Mouse (Mus musculus) gastrocnemius, adult 18-20 months (tissue): ENCODE data around the gene Edc4. TPM values are rescaled to one million over a fixed set of nuclear protein-coding genes. Genes with fewer than 3 reads are reported as not detected.

ENCODE experiments used
- DNase-seq: peaks from one replicate; pipeline ENCODE4 v3.0.0; 2021; ENCODE audit warnings: low spot score
- total RNA-seq, 2 experiments: library from RNA; stranded (reverse); gene quantifications; 2 replicates each; pipeline ENCODE4 v1.2.3; 2021

The Edc4 gene
- total RNA-seq, 2 experiments from 2014 or later, result 19.7 to 20.6 TPM

- DNase-seq, result no peak
These were observed 14.2 kb upstream of the Edc4 start for GRCm38 (mm10) chr8:105866364-105867029.

DNA sequence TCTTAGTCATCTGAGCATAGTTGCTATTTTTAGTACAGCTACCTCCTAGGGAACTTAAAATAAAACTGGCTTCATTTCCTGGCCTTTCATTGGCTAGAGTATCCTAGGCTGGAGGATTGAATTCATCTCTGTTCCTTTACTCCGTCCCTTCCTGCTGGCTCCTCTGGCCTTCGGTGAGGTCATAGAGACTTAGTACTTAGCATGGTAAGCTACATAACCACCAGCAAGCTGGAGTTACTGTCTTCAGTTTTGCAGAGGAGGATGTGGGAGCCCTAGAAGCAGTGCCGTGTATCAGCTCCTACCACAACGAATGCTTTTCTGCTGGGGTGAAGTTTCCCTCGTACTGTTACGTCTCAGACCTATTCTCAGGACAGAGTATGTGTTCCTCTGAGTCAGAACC lies 6.4 kb upstream of the Edc4 start:
- peak; percentile 69 for DNase-seq

GRCm38 (mm10) chr8:105889756-105890465 lies 9.2 kb downstream of the Edc4 start:
- DNase-seq, result no peak

DNA sequence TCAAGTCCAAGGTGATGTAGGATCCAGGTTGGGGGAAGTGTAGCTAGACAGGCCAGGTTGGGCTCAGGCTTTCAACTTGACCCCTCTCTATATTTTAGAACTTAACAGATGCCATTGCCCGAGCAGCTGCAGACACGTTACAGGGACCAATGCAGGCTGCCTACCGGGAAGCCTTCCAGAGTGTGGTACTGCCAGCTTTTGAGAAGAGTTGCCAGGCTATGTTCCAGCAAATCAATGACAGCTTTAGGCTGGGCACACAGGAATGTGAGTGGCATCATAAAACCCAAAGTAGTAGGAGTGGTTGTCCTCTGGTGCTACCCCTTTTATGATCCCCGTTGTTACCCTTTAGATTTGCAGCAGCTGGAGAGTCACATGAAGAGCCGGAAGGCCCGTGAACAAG lies 10.2 kb downstream of the Edc4 start:
- peak; percentile 67 for DNase-seq

DNA sequence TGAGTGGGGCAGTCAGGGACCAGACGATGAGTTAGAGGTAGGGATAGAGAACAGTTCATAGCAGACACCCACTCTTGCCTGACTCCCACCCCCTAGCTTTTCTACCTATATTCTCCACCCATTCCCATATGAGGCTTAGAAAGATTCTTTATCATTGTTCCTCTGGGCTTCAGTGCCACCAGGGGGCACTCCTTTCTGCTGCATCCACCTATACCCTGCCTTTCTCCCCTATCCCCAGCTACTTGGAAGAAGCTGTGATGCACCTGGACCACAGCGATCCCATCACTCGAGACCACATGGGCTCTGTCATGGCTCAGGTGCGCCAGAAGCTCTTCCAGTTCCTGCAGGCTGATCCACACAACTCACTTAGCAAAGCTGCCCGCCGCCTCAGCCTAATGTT lies 11.8 kb downstream of the Edc4 start:
- DNase-seq, result no peak

DNA sequence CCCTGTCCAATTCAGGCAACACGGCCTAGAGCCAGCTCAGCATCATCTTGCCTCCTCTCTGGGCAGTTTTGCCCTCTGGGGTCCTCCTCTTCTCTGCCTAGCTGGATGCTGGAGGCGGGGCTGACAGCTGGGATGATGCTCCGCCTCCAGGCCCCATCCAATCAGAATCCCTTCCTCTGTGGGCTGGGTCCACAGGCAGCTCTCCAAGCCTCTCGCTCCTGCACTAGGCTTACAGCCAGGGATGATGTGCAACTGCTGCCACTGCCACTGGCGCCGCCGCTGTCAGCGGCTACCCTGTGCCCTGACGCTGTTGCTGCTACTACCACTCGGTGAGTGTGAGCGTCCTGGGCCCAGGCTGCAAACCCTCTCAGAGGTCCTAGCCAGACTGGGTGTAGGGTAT lies 12.7 kb downstream of the Edc4 start, which contains the start of gene Nrn1l:
Gene Nrn1l (plus strand): TSS at position 229 of the 400 bp plus-strand sequence.
- DNase-seq, result peak; percentile 65

DNA sequence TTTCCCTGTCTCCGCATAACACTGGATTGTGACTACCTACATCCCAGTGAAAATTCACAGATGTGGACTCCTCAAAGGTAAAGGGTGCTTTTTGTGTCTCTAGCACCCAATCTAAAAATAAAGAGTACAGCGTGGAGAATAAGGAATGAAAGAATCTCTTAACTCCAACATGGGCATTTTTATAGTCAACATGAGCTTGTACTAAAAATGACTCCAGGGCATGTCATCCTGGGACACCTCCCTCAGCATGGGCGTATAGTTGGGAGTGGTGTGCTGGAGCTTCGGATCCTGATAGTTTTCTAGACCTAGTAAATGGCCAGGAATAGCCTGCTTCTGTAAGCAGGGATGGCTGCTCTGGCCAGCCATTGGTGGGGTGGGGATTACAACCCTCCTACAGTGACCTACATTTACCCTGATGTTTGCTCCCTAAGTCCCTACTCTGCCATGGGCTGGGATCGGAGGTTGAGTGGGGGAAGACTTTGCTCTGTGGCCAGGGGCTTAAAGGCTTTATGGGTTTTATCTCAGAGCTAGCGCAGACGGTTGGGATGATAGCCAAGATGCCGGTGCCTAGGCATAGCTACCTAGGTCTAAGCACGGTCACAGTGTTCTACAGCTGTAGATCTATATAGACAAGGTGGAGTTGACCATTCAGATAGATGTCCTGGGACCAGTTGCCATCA lies 17.3 kb downstream of the Edc4 start:
- no peak for DNase-seq

DNA sequence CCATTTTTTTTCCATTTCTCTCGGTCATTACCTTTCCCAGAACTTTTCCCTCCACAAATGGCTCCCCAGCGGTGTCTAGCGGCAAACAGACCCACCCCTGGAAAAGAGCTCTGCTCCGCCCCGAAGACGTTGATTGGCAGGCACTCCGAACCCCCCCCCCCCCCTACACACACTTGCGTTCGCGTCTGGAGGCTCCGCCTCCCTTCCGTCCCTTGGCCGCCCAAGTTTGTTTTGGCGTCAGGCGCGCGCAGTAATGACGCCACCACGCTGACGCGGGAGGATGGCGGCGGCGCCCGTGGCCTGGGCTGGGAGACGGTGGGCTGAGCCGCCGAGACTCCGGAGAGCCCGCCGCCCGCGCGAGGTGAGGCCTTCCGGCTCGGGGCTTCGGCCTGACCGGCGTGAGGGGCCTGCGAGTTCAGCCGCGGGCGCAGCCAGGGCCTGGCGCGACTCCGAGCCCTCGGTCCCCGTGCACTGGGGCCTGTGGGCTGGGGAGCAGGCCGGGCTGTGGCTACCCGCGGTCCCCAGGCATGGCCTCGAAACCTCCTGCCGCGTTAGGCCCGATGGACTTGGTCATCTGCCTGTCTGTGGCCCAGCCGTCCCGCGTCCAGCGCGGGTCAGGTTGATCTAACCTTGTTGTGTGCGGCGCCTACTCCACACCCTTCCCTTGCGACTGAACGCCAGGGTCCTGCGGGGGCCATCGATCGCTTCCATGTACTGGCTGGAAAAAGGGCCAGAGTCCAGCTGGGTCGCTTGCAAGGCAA lies 19.7 kb downstream of the Edc4 start, which contains the start of gene Pskh1:
Gene Pskh1 (plus strand): TSS at position 262 of the 761 bp plus-strand sequence.
- DNase-seq, result peak; percentile 91

DNA sequence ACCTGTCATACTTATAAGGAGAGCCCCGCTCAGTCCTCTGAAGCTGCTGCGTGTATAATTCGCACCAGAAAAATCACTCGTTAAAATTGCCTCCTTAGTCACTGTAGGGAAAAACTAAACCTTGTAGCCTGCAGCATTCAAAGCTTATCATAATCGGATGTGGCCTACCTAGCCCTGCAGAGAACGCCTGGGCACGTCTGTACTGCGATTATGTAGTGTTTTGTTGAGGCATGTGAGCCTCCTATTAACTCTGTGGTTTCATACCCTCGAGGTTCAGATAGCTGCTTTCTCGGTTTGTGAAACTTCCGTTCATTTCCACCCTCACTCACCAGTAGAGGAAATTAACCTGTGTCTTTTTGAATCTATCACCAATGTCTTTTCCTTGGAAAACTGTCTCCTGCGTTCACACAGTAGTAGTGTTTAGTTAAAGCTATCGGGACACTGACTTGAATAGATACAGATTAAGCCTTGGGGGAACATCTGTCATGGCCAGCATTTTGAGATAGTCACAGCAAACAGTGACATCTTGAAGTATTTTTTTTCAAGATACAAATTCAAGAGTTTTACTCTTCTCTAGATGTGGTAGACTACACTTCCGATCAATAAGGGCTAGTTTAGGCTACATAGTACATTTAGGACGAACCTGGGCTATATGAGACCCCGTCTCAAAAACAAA lies 20.4 kb downstream of the Edc4 start:
- DNase-seq, result no peak

GRCm38 (mm10) chr8:105919390-105919789 lies 38.7 kb downstream of the Edc4 start:
- DNase-seq, result no peak

DNA sequence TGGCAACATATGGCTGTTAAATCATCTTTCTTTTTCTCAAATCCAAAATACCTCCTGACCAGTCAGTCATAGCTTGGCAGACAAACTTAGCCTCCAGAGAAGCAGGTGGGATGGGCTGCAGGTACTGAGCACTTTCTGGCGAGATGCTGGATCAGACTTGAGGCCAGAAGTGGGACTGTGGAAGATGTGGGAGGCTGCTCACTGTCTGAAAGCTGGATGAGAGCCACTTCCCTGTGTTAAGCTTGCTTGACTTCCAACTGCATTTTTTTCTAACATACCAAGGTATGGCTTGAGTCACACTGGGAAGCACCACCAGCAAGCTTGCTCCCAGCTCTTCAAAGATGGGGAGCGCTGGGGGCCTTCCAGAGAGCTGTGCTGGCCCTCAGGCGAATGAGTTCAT lies 44.4 kb downstream of the Edc4 start:
- DNase-seq, result no peak

GRCm38 (mm10) chr8:105930602-105931001 lies 49.9 kb downstream of the Edc4 start:
- DNase-seq, result peak; percentile 88

- DNase-seq, result no peak
These were observed 50.6 kb downstream of the Edc4 start for GRCm38 (mm10) chr8:105931271-105931670.

DNA sequence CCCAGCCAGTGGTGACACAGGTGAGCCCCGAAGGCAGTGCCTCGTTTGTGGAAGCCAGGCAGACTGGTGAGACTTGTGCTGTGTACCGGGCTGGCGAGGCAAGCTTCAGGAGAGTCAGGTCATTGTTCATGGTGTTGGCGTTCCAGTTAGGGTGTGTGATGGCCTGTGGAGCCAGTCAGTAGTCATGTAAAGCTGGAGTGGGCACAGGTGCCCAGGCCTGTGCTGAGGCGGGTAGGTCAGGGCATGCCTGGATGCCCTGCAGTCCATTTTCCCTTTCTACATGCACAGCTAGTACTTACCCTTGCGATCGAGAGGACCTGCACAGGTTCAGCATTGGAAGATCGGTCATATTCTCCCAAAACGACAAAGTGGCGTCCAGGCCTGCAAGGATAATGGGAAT lies 51.8 kb downstream of the Edc4 start:
- DNase-seq, result no peak

- no peak for DNase-seq
These were observed 53.1 kb downstream of the Edc4 start, which contains the start of gene Ctrl for GRCm38 (mm10) chr8:105933762-105934161. TSS of gene Ctrl (minus strand) at chr8:105933862.

GRCm38 (mm10) chr8:105935105-105935504 lies 54.4 kb downstream of the Edc4 start:
- no peak for DNase-seq

DNA sequence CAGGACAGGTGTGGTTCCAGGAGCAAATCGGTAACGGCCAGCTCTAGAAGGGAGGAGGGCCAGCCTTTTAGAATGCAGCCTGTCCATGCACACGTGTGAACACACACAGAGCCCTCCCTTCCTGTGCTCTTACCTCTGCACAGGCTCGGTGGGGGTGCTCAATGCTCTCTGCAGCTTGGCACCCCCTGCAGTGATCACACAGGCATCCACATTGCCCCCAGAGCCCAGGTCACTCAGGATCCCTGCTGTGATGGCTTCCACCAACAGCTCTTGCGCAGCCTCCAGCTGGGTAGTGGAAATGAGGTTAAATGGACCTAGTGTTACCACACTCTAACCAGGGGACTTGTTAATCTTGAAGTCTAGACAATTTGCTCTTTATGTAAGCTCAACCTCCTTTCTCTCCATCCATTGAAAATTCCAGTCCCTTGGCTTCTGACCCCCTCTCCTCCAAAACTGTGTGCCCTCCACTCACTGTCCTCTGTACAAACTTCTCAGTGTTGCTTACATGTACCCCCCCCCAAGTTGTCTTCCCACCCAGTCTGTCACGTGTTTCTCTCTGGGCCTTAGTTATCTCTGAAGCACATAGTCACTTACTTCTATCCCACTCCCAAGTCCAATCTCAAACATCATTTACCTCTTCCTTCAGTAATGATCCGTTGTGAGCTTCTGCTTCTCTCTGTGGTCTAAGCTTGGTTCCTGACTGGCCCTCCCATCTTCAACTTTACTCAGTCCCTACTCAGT lies 55.4 kb downstream of the Edc4 start:
- DNase-seq, result no peak

DNA sequence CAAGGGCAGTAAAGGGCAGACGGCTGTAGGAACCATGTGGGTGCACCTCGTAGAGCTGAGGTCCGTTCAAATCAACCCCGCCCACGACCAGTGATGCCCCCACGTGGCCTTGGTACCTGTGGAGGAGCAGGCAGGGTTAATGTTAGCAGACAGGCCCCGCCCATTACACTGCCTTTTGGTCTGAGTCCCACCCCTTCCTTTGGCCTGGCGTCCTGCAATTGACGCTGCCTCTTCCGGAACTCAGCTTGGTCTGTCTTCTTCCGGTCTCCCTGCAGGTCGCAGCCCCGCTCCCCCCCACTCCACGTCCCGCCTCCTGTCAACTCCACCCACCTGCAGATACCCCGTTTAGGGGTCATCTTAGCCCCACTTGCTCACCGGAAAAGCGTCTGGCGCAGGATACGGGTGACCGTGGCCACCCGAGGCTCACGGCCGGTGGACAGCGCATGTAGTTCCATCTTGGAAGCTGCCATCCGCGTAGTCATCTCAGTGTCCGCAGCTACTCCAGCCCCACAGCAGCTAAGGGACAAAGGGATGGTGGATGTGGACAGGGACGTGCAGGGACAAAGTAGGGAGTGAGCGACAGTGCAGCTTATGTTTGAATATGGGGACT lies 56.3 kb downstream of the Edc4 start:
- DNase-seq, result peak; percentile 89

DNA sequence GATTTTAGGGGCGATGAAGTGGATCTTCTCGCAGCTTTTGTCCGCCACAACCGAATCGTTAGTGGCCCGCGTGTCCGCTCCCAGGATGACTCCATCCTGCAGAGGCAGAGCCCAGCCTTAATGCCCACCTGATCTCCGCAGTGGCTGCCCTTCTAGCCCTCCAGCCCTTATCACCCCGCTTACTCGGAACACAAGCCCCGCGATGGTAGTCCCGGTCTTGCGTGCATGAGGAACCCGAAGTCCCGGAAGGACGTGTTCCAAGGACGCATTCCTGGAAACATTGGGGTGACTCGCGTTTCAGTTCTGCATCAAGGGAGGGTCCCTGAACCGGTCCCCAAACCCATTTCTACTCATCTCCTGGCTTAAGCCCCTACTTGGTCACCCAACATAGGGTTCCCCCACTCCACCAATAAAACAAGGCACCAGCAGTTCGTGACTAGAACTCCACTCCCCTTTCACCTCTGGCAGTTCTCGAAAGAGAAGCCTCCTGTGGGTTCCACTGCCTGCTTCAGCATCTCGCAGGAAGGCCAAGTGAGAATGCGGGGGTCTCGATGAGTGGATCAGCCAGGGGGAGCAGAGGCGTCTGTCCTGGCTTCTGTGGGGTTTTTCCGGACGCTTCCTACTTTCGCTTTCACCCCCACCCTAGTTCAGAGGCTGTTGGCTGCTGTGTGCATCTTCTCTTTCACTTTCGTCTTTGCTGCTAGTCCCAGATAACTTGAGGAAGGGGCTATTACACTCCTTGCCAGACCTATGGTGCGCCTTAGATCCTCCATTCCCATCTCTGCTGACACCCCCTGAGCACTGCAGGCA lies 57.0 kb downstream of the Edc4 start:
- DNase-seq, result peak; percentile 38
